Mouse (Mus musculus) bone marrow, adult 2 months (tissue): ENCODE measurements around the gene Hmgcl.

Source experiments
- CTCF ChIP-seq: fragments of 200-500 bp; IDR thresholded peaks from 2 replicates; pipeline ENCODE4 v1.5.1; 2011; ENCODE audit warnings: low read length, control low read depth; ENCODE audit not compliant: control insufficient read depth, insufficient read depth
- POLR2A ChIP-seq: fragments of 200-500 bp; IDR thresholded peaks from 2 replicates; pipeline ENCODE4 v1.6.1; 2011; ENCODE audit warnings: low read depth, mild to moderate bottlenecking, control low read depth, low read length, borderline replicate concordance; ENCODE audit not compliant: control insufficient read depth

- TF ChIP-seq CTCF: no peak
- no peak for TF ChIP-seq POLR2A
Measured at GRCm38 (mm10) chr4:136006821-136007220, 60.6 kb downstream of the Hmgcl start.
